Mouse (Mus musculus) embryonic facial prominence, embryonic 10.5 days (tissue): ENCODE measurements around the gene Irx2. TPM values are rescaled to one million over a fixed set of nuclear protein-coding genes. Genes with fewer than 3 reads are reported as not detected.

Experiments used
- DNase-seq: peaks from one replicate; pipeline ENCODE4 v3.0.0-alpha.2; 2017; ENCODE audit warnings: low spot score
- H3K27ac ChIP-seq: fragments of 300-500 bp; sonication (generic); replicated peaks from 2 replicates; pipeline ENCODE4 v1.5.1; 2016; ENCODE audit warnings: mild to moderate bottlenecking
- H3K27me3 ChIP-seq: fragments of 300-500 bp; sonication (generic); replicated peaks from 2 replicates; pipeline ENCODE4 v1.6.1; 2016; ENCODE audit warnings: low read depth, mild to moderate bottlenecking; ENCODE audit not compliant: poor library complexity, severe bottlenecking
- H3K36me3 ChIP-seq: fragments of 300-500 bp; sonication (generic); replicated peaks from 2 replicates; pipeline ENCODE4 v1.6.1; 2016; ENCODE audit warnings: mild to moderate bottlenecking, moderate library complexity
- H3K4me1 ChIP-seq: fragments of 300-500 bp; sonication (generic); 2 replicates; pipeline ENCODE4 v1.6.1; 2016
- H3K4me3 ChIP-seq: fragments of 300-500 bp; sonication (generic); 2 replicates; pipeline ENCODE4 v1.5.1; 2016; ENCODE audit warnings: mild to moderate bottlenecking, moderate library complexity
- H3K9me3 ChIP-seq: fragments of 300-500 bp; sonication (generic); 2 replicates; pipeline ENCODE4 v1.6.1; 2016; ENCODE audit warnings: mild to moderate bottlenecking
- WGBS: fragments of 180-500 bp; shearing (Covaris S2); methylation state at CpG from one replicate; pipeline ENCODE4 v1.1.7; 2016; 5-methylcytosine and 5-hydroxymethylcytosine counted together
- polyA plus RNA-seq: library from polyadenylated mRNA; unstranded; fragments of >200 nt; fragmentation: Nextera tagmentation; extraction: Ambion mirVana; gene quantifications from 2 replicates; pipeline ENCODE4 v1.2.1, GENCODE M21; 2016

Gene Irx2
- polyA plus RNA-seq, 1 experiment from 2014 or later = 4.8 TPM

DNA sequence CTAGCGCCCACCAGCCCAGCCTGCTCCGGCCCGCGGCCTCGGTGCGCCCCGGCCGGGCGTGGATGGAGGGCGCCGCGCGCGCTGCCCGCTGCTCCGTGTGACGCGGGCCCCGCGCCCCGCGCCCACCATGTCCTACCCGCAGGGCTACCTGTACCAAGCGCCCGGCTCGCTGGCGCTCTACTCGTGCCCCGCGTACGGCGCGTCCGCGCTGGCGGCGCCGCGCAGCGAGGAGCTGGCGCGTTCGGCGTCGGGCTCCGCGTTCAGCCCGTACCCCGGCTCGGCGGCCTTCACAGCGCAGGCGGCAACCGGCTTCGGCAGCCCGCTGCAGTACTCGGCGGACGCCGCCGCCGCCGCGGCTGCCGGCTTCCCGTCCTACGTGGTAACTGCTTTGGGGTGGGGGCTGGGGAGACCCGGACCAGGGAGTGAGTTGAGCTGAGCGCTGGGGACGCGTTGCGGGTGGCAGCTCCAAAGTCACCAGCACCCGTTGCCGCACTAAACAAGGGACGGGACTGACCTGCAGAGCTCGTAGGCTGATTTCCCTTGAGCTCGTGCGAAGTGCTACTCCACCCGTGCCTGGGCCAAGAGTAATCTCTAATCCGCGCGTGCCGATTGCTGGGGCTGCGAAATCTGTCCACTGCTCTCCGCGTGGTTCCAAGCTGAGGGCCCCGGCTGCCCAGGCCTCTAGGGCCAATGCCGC is 463 bp downstream of the Irx2 start:
- Histone ChIP-seq H3K4me3 (peak overlapping the region; percentile 73), H3K4me1 (peaks cover 48% of the 10 kb centered on the region), H3K36me3 (no peaks in the 10 kb centered on the region), H3K27ac (peak overlapping the region; percentile 82), H3K27me3 (peaks cover 100% of the 10 kb centered on the region), H3K9me3 (no peaks in the 10 kb centered on the region)
- WGBS = under 1% methylated on average over 88 of the region's 88 CpGs
- no peak for DNase-seq

- Histone ChIP-seq H3K27ac (peak overlapping the region; percentile 82; the same call in 1 of the 2 replicates), H3K4me3 (peak overlapping the region; percentile 73), H3K4me1 (peaks cover 44% of the 10 kb centered on the region), H3K9me3 (no peaks in the 10 kb centered on the region), H3K27me3 (peaks cover 100% of the 10 kb centered on the region), H3K36me3 (no peaks in the 10 kb centered on the region)
- DNase-seq = peak; percentile 39
- under 1% methylated on average over 13 of the region's 13 CpGs for WGBS
Measured at GRCm38 (mm10) chr13:72629806-72630205, 1.2 kb downstream of the Irx2 start.

DNA sequence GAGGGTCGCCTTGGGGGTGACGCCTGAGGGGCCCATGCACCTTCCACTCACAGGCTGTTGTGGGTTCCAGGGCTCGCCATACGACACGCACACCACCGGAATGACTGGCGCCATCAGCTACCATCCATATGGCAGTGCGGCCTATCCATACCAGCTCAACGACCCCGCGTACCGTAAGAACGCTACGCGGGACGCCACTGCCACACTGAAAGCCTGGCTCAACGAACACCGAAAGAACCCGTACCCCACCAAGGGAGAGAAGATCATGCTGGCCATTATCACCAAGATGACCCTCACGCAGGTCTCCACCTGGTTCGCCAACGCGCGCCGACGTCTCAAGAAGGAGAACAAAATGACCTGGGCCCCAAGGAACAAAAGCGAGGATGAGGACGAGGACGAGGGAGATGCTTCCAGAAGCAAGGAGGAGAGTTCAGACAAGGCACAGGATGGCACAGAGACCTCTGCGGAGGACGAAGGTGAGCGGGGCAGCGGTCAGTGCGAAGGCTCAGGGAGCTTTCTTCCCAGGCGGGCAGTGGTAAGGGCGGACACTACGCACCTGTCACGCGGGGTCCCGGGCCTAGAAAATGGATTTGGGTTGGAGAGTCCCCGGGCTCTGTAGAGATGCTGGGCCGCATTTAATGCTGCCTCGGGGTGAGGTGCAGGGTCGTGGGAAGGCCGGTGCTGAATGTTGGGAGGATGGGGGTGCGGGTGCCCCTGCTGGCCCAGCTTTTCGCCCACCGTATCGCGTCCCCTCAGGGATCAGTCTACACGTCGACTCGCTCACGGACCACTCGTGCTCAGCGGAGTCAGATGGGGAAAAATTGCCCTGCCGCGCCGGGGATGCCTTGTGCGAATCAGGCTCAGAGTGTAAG is 2.1 kb downstream of the Irx2 start:
- H3K36me3 ChIP-seq = no peaks in the 10 kb centered on the region
- peak overlapping the region; percentile 69 for H3K27ac ChIP-seq
- H3K27me3 ChIP-seq = peaks cover 100% of the 10 kb centered on the region
- DNase-seq = peak; percentile 51
- H3K9me3 ChIP-seq = no peaks in the 10 kb centered on the region
- H3K4me3 ChIP-seq = peak overlapping the region; percentile 73
- WGBS = 1% methylated on average over 60 of the region's 60 CpGs
- H3K4me1 ChIP-seq = peaks cover 44% of the 10 kb centered on the region

DNA sequence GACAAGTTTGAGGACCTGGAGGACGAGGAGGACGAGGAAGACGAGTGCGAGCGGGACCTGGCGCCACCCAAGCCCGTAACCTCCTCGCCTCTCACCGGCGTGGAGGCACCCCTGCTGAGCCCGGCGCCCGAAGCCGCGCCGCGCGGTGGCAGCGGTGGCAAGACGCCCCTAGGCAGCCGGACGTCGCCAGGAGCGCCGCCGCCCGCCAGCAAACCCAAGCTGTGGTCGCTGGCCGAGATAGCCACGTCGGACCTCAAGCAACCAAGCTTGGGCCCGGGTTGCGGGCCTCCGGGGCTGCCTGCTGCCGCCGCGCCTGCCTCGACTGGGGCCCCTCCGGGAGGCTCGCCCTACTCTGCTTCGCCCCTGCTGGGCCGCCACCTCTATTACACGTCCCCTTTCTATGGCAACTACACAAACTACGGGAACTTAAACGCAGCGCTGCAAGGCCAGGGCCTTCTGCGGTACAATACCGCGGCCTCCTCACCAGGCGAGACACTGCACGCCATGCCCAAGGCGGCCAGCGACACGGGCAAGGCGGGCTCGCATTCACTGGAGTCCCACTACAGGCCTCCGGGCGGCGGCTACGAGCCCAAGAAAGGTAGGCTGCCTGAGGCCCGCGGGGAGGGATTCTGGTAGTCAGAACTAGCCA is 2.9 kb downstream of the Irx2 start:
- H3K27ac ChIP-seq = peak overlapping the region; percentile 69
- peak overlapping the region; percentile 73 for H3K4me3 ChIP-seq
- H3K27me3 ChIP-seq = peaks cover 100% of the 10 kb centered on the region
- H3K36me3 ChIP-seq = no peaks in the 10 kb centered on the region
- DNase-seq = peak; percentile 71
- under 1% methylated on average over 62 of the region's 62 CpGs for WGBS
- peaks cover 48% of the 10 kb centered on the region for H3K4me1 ChIP-seq
- no peaks in the 10 kb centered on the region for H3K9me3 ChIP-seq

GRCm38 (mm10) chr13:72632361-72632760 is 3.7 kb downstream of the Irx2 start:
- Histone ChIP-seq H3K4me3 (peak overlapping the region; percentile 73), H3K4me1 (peaks cover 46% of the 10 kb centered on the region), H3K36me3 (no peaks in the 10 kb centered on the region), H3K27me3 (peaks cover 100% of the 10 kb centered on the region), H3K9me3 (no peaks in the 10 kb centered on the region), H3K27ac (no peak overlapping the region)
- WGBS = 5% methylated on average over 6 of the region's 6 CpGs
- peak; percentile 30 for DNase-seq

DNA sequence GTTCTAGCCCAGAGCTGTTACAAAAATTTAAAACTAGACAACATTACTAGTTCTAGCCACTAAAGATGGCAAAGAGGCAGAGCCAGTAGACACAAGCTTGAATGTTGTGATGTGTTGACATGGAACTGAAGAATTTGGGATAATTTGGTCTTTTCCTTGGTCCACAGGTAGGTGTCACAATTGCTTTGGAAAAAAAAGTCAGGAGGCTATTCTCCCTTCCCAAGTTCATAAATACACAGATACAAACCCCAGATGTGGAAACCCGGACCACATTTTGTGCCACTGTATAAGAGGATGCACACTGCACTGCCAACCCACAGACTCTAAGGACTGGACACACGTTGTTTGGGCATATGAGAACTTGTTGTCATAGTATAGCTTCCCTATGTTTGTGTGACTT is 4.5 kb downstream of the Irx2 start:
- no peaks in the 10 kb centered on the region for H3K36me3 ChIP-seq
- H3K4me3 ChIP-seq = no peak overlapping the region
- 37% methylated on average over 2 of the region's 2 CpGs for WGBS
- no peak for DNase-seq
- no peak overlapping the region for H3K27ac ChIP-seq
- no peaks in the 10 kb centered on the region for H3K9me3 ChIP-seq
- peaks cover 46% of the 10 kb centered on the region for H3K4me1 ChIP-seq
- H3K27me3 ChIP-seq = peaks cover 100% of the 10 kb centered on the region

GRCm38 (mm10) chr13:72634752-72635315 is 6.2 kb downstream of the Irx2 start:
- 6% methylated on average over 7 of the region's 7 CpGs for WGBS
- Histone ChIP-seq H3K27me3 (peaks cover 100% of the 10 kb centered on the region), H3K27ac (no peak overlapping the region), H3K9me3 (no peaks in the 10 kb centered on the region), H3K4me3 (no peak overlapping the region), H3K4me1 (peaks cover 47% of the 10 kb centered on the region), H3K36me3 (no peaks in the 10 kb centered on the region)
- no peak for DNase-seq

DNA sequence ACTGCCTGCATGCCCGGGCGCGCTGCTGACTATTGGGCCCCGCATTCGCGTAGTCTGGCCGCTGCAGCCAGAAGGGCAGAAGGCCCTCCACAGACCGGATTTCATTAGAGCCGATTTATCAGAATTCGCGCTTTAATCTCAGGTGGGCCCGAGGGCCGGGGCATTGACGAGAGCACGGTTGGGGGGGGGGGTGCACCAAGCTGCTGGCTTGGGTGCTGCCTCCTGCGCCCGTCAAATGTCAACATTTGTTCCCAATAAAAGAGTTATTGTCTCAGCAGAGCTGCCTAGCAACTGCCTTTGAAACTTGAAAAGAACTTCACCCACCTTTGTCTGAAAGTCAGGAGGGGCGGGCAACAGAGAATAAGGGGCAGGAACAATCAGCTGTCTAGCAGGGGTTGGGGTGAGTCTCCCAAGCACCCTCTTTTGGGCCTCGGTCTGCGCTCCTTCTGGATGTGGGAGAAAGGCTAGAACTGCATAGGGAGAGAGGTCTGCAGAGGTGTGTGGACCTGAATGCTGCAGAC is 7.8 kb downstream of the Irx2 start:
- peak; percentile 59 for DNase-seq
- Histone ChIP-seq H3K27ac (no peak overlapping the region), H3K36me3 (no peaks in the 10 kb centered on the region), H3K27me3 (peaks cover 100% of the 10 kb centered on the region), H3K4me3 (peak overlapping the region; percentile 13; the same call in 1 of the 2 replicates), H3K4me1 (peaks cover 46% of the 10 kb centered on the region), H3K9me3 (no peaks in the 10 kb centered on the region)
- 1% methylated on average over 20 of the region's 20 CpGs for WGBS

GRCm38 (mm10) chr13:72637536-72637935 is 8.9 kb downstream of the Irx2 start:
- DNase-seq = no peak
- 3% methylated on average over 3 of the region's 3 CpGs for WGBS
- peaks cover 40% of the 10 kb centered on the region for H3K4me1 ChIP-seq
- no peaks in the 10 kb centered on the region for H3K9me3 ChIP-seq
- H3K36me3 ChIP-seq = no peaks in the 10 kb centered on the region
- H3K4me3 ChIP-seq = no peak overlapping the region
- H3K27ac ChIP-seq = no peak overlapping the region
- H3K27me3 ChIP-seq = peaks cover 100% of the 10 kb centered on the region

- under 1% methylated on average over 26 of the region's 26 CpGs for WGBS
- peak overlapping the region; percentile 55 for H3K4me3 ChIP-seq
- no peak overlapping the region for H3K27ac ChIP-seq
- no peaks in the 10 kb centered on the region for H3K9me3 ChIP-seq
- peaks cover 100% of the 10 kb centered on the region for H3K27me3 ChIP-seq
- DNase-seq = peak; percentile 76
- peaks cover 40% of the 10 kb centered on the region for H3K4me1 ChIP-seq
- H3K36me3 ChIP-seq = no peaks in the 10 kb centered on the region
Measured at GRCm38 (mm10) chr13:72638401-72639130, 9.9 kb downstream of the Irx2 start.

DNA sequence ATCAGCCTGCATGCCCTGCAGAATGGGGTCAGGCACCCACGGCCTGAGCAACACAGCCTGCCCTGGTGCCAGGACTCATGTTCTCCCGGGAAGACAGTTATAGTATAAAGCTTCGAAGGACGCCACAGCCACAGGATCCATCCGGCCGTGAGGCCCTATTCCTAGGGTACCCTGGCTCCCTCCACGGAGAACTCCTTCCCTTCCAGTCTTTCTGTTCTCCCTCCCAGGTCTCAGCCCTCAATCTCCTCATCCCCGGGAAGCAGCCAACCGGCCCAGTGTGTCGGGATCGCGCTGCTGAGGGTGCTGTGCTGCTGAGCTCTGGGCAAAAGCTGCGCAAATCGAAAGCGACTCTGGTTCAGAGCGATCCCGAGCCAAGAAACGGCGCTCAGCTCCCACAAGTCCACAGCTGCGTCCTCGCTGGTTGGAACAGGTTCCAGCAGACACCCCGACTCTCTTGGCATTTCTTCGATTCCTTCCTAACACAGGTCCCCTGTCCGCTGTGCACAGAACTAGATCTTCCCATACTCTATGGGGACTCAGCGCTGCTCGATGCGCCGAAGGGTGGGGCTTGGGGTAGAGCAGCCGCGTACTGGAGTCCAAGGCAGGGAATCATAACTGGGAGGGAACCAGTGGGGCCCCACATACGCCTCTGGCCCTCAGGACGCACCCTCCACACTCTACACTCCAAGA is 11.0 kb downstream of the Irx2 start:
- under 1% methylated on average over 32 of the region's 32 CpGs for WGBS

More for the DNA sequence above, 11.0 kb downstream of the Irx2 start:
- Histone ChIP-seq H3K4me3 (peak overlapping the region; percentile 55), H3K4me1 (peaks cover 40% of the 10 kb centered on the region), H3K9me3 (no peaks in the 10 kb centered on the region), H3K36me3 (no peaks in the 10 kb centered on the region), H3K27me3 (peaks cover 96% of the 10 kb centered on the region), H3K27ac (no peak overlapping the region; the same call in 1 of the 2 replicates)
- peak; percentile 62 for DNase-seq
